Mouse (Mus musculus): Measurements from ENCODE around the gene Gm20388.

- TF ChIP-seq CTCF (IDR thresholded peaks at IDR 0.05; ENCODE audit: borderline replicate concordance, extremely low read depth, insufficient read depth, insufficient read length): no peak
- no peak for TF ChIP-seq POLR2A (IDR thresholded peaks at IDR 0.05; ENCODE audit: borderline replicate concordance, extremely low read depth, insufficient read depth, insufficient read length, poor library complexity, severe bottlenecking)
Measured at GRCm38 (mm10) chr8:120487377-120487728, 576.7 kb downstream of the Gm20388 start.

Data from brain, embryonic 14.5 days (tissue).